Mouse (Mus musculus): ENCODE measurements at regions not wholly inside any gene's neighbourhood (a gene's known extent, or its start where the extent isn't known, plus 50 kb on each side); places are given as distances from the start of the nearest gene placed in this dataset.
A peak's percentile ranks its signal among the peaks of the same experiment; 100 is the strongest.

- intact Hi-C loops (cut with DNase I), result no loop called here
- no peak for TF ChIP-seq POLR2A (IDR thresholded peaks at IDR 0.05; ENCODE audit: insufficient read depth, low read depth, low read length)
- TF ChIP-seq CTCF (IDR thresholded peaks at IDR 0.05), result no peak
- no peak for TF ChIP-seq EP300 (IDR thresholded peaks at IDR 0.05; ENCODE audit: insufficient read depth, low read depth, low read length)
- 72% methylated on average over 4 of the region's 4 CpGs for WGBS
These were observed 77.7 kb upstream of the Lpar1 start for GRCm38 (mm10) chr4:58631415-58631814.

GRCm38 (mm10) chr4:58627021-58627420, 73.3 kb upstream of the Lpar1 start:
- H3K9ac ChIP-seq (ENCODE audit: low read depth, low read length), result no peak overlapping the region
- no peak overlapping the region for H3K4me3 ChIP-seq
- no peaks in the 10 kb centered on the region for H3K4me1 ChIP-seq (ENCODE audit: control insufficient read depth, insufficient read depth, low read length)
- no peak overlapping the region for H3K27ac ChIP-seq
- DNase-seq, result no peak
- no peak for TF ChIP-seq EP300 (IDR thresholded peaks at IDR 0.05; ENCODE audit: insufficient read depth, low read depth, low read length)
- TF ChIP-seq CTCF (IDR thresholded peaks at IDR 0.05), result no peak
- no peak for TF ChIP-seq POLR2A (IDR thresholded peaks at IDR 0.05; ENCODE audit: insufficient read depth, low read depth, low read length)
- intact Hi-C loops (cut with DNase I), result no loop called here
- no peaks in the 10 kb centered on the region for H3K27me3 ChIP-seq (ENCODE audit: control insufficient read depth, insufficient read depth, low read length)
- WGBS, result 60% methylated on average over 7 of the region's 7 CpGs
- H3K36me3 ChIP-seq (ENCODE audit: control insufficient read depth, insufficient read depth, low read length), result no peaks in the 10 kb centered on the region
- H3K79me2 ChIP-seq (replicated peaks; ENCODE audit: control insufficient read depth, insufficient read depth, low read length), result no peaks in the 10 kb centered on the region

More at GRCm38 (mm10) chr4:58631415-58631814, 77.7 kb upstream of the Lpar1 start:
- DNase-seq, result no peak
- H3K27me3 ChIP-seq (ENCODE audit: control insufficient read depth, insufficient read depth, low read length), result no peaks in the 10 kb centered on the region
- no peaks in the 10 kb centered on the region for H3K4me1 ChIP-seq (ENCODE audit: control insufficient read depth, insufficient read depth, low read length)
- H3K79me2 ChIP-seq (replicated peaks; ENCODE audit: control insufficient read depth, insufficient read depth, low read length), result no peaks in the 10 kb centered on the region
- no peaks in the 10 kb centered on the region for H3K36me3 ChIP-seq (ENCODE audit: control insufficient read depth, insufficient read depth, low read length)
- no peak overlapping the region for H3K9ac ChIP-seq (ENCODE audit: low read depth, low read length)
- no peak overlapping the region for H3K4me3 ChIP-seq
- H3K27ac ChIP-seq, result no peak overlapping the region

- intact Hi-C loops (cut with DNase I), result no loop called here
- 75% methylated on average over 3 of the region's 3 CpGs for WGBS
- TF ChIP-seq CTCF (IDR thresholded peaks at IDR 0.05) (peak; percentile 40), EP300 (IDR thresholded peaks at IDR 0.05; ENCODE audit: insufficient read depth, low read depth, low read length) (no peak)
These were observed 70.4 kb upstream of the Lpar1 start for GRCm38 (mm10) chr4:58624059-58624458.

GRCm38 (mm10) chr4:58620641-58621040, 66.9 kb upstream of the Lpar1 start:
- Histone ChIP-seq H3K79me2 (replicated peaks; ENCODE audit: control insufficient read depth, insufficient read depth, low read length) (no peaks in the 10 kb centered on the region; the same call in 1 of the 2 replicates), H3K36me3 (ENCODE audit: control insufficient read depth, insufficient read depth, low read length) (0 out of 2 replicates have a peak, but pooled peaks cover 2% of the 10 kb centered on the region), H3K27ac (no peak overlapping the region), H3K4me3 (no peak overlapping the region), H3K4me1 (ENCODE audit: control insufficient read depth, insufficient read depth, low read length) (peaks cover 3% of the 10 kb centered on the region), H3K9ac (ENCODE audit: low read depth, low read length) (no peak overlapping the region), H3K27me3 (ENCODE audit: control insufficient read depth, insufficient read depth, low read length) (no peaks in the 10 kb centered on the region)
- TF ChIP-seq CTCF (IDR thresholded peaks at IDR 0.05), result no peak
- TF ChIP-seq EP300 (IDR thresholded peaks at IDR 0.05; ENCODE audit: insufficient read depth, low read depth, low read length), result no peak
- no peak for TF ChIP-seq POLR2A (IDR thresholded peaks at IDR 0.05; ENCODE audit: insufficient read depth, low read depth, low read length)
- 83% methylated on average over 3 of the region's 3 CpGs for WGBS
- intact Hi-C loops (cut with DNase I), result no loop called here
- no peak for DNase-seq

More at GRCm38 (mm10) chr4:58624059-58624458, 70.4 kb upstream of the Lpar1 start:
- H3K4me3 ChIP-seq, result no peak overlapping the region
- H3K79me2 ChIP-seq (replicated peaks; ENCODE audit: control insufficient read depth, insufficient read depth, low read length), result no peaks in the 10 kb centered on the region; the same call in 1 of the 2 replicates
- H3K36me3 ChIP-seq (ENCODE audit: control insufficient read depth, insufficient read depth, low read length), result no peaks in the 10 kb centered on the region
- no peaks in the 10 kb centered on the region for H3K27me3 ChIP-seq (ENCODE audit: control insufficient read depth, insufficient read depth, low read length)
- no peaks in the 10 kb centered on the region for H3K4me1 ChIP-seq (ENCODE audit: control insufficient read depth, insufficient read depth, low read length)
- H3K27ac ChIP-seq, result no peak overlapping the region
- no peak for DNase-seq
- no peak overlapping the region for H3K9ac ChIP-seq (ENCODE audit: low read depth, low read length)

- no peaks in the 10 kb centered on the region; the same call in 1 of the 2 replicates for H3K79me2 ChIP-seq (replicated peaks; ENCODE audit: control insufficient read depth, insufficient read depth, low read length)
- H3K9ac ChIP-seq (ENCODE audit: low read depth, low read length), result no peak overlapping the region
- intact Hi-C loops (cut with DNase I), result loop anchor here (5.0 to 10.0 kb wide), 2 partner anchors 40 to 352 kb away; no protein-coding TSS in a partner anchor
- H3K36me3 ChIP-seq (ENCODE audit: control insufficient read depth, insufficient read depth, low read length), result 0 out of 2 replicates have a peak, but pooled peaks cover 2% of the 10 kb centered on the region
- no peak overlapping the region for H3K4me3 ChIP-seq
- H3K27ac ChIP-seq, result peak overlapping the region; percentile 20
- peaks cover 3% of the 10 kb centered on the region for H3K4me1 ChIP-seq (ENCODE audit: control insufficient read depth, insufficient read depth, low read length)
- no peaks in the 10 kb centered on the region for H3K27me3 ChIP-seq (ENCODE audit: control insufficient read depth, insufficient read depth, low read length)
- TF ChIP-seq CTCF (IDR thresholded peaks at IDR 0.05), result no peak
- TF ChIP-seq POLR2A (IDR thresholded peaks at IDR 0.05; ENCODE audit: insufficient read depth, low read depth, low read length), result no peak
- TF ChIP-seq EP300 (IDR thresholded peaks at IDR 0.05; ENCODE audit: insufficient read depth, low read depth, low read length), result no peak
- 26% methylated on average over 3 of the region's 3 CpGs for WGBS
- peak in 1 of 2 experiments; percentile 45 for DNase-seq
These were observed 63.6 kb upstream of the Lpar1 start for GRCm38 (mm10) chr4:58617261-58617660.

GRCm38 (mm10) chr4:58613536-58613935, 59.8 kb upstream of the Lpar1 start:
- Histone ChIP-seq H3K4me1 (ENCODE audit: control insufficient read depth, insufficient read depth, low read length) (peaks cover 3% of the 10 kb centered on the region), H3K4me3 (no peak overlapping the region), H3K27me3 (ENCODE audit: control insufficient read depth, insufficient read depth, low read length) (no peaks in the 10 kb centered on the region), H3K79me2 (replicated peaks; ENCODE audit: control insufficient read depth, insufficient read depth, low read length) (no peaks in the 10 kb centered on the region), H3K27ac (no peak overlapping the region), H3K9ac (ENCODE audit: low read depth, low read length) (no peak overlapping the region), H3K36me3 (ENCODE audit: control insufficient read depth, insufficient read depth, low read length) (0 out of 2 replicates have a peak, but pooled peaks cover 2% of the 10 kb centered on the region)
- intact Hi-C loops (cut with DNase I), result loop anchor here (10.0 kb wide), 1 partner anchor 349 kb away; no protein-coding TSS in a partner anchor
- TF ChIP-seq EP300 (IDR thresholded peaks at IDR 0.05; ENCODE audit: insufficient read depth, low read depth, low read length) (no peak), POLR2A (IDR thresholded peaks at IDR 0.05; ENCODE audit: insufficient read depth, low read depth, low read length) (no peak), CTCF (IDR thresholded peaks at IDR 0.05) (no peak)
- DNase-seq, result no peak
- WGBS, result 60% methylated on average over 6 of the region's 6 CpGs
